Mouse (Mus musculus) heart, postnatal 0 days (tissue): ENCODE results near the gene Rpl5. TPM values are rescaled to one million over a fixed set of nuclear protein-coding genes. Genes with fewer than 3 reads are reported as not detected.
A peak's percentile ranks its signal among the peaks of the same experiment; 100 is the strongest.

ENCODE experiments used
- ATAC-seq: fragments of 200-750 bp; cut with Nextera tagmentation; 2 replicates; pipeline ENCODE4 v1.8.0; 2017; ENCODE audit warnings: low read depth, moderate number of reproducible peaks, moderate library complexity; ENCODE audit not compliant: insufficient read depth
- DNase-seq: peaks from one replicate; pipeline ENCODE4 v3.0.0-alpha.2; 2016; ENCODE audit warnings: low spot score
- H3K27ac ChIP-seq: fragments of 300-500 bp; sonication (generic); 2 replicates; pipeline ENCODE4 v1.5.1; 2014; ENCODE audit warnings: low read depth, mild to moderate bottlenecking
- H3K27me3 ChIP-seq: fragments of 300-500 bp; sonication (generic); 2 replicates; pipeline ENCODE4 v1.6.1; 2014; ENCODE audit warnings: low read length, mixed read lengths; ENCODE audit not compliant: control insufficient read depth, insufficient read depth
- H3K36me3 ChIP-seq: fragments of 300-500 bp; sonication (generic); replicated peaks from 2 replicates; pipeline ENCODE4 v1.6.1; 2014; ENCODE audit warnings: low read length, mixed read lengths; ENCODE audit not compliant: control insufficient read depth, insufficient read depth
- H3K4me1 ChIP-seq: fragments of 300-500 bp; sonication (generic); 2 replicates; pipeline ENCODE4 v1.6.1; 2014; ENCODE audit warnings: antibody characterized with exemption; ENCODE audit not compliant: control insufficient read depth, insufficient read depth
- H3K4me2 ChIP-seq: fragments of 300-500 bp; sonication (generic); 2 replicates; pipeline ENCODE4 v1.6.1; 2014; ENCODE audit warnings: low read depth, mild to moderate bottlenecking, low read length, moderate library complexity
- H3K4me3 ChIP-seq: fragments of 300-500 bp; sonication (generic); 2 replicates; pipeline ENCODE4 v1.5.1; 2014; ENCODE audit warnings: low read depth, low read length
- H3K9ac ChIP-seq: fragments of 300-500 bp; sonication (generic); replicated peaks from 2 replicates; pipeline ENCODE4 v1.6.1; 2014; ENCODE audit warnings: low read depth, low read length, mixed read lengths
- H3K9me3 ChIP-seq: fragments of 300-500 bp; sonication (generic); replicated peaks from 2 replicates; pipeline ENCODE4 v1.6.1; 2016; ENCODE audit warnings: low read length; ENCODE audit not compliant: control insufficient read depth
- CTCF ChIP-seq: IDR thresholded peaks from 2 replicates; pipeline ENCODE4 v1.5.1; 2016; ENCODE audit warnings: antibody characterized with exemption, control low read depth, low read depth
- EP300 ChIP-seq: IDR thresholded peaks from 2 replicates; pipeline ENCODE4 v1.6.1; 2016; ENCODE audit warnings: antibody characterized with exemption, low read depth
- WGBS: fragments of 180-500 bp; shearing (Covaris S2); extraction: QIAGEN DNeasy Blood & Tissue Kit; methylation state at CpG from one replicate; pipeline ENCODE4 v1.1.7; 2014; 5-methylcytosine and 5-hydroxymethylcytosine counted together
- polyA plus RNA-seq: library from polyadenylated mRNA; unstranded; fragments of >200 nt; fragmentation: Nextera tagmentation; extraction: Ambion mirVana; gene quantifications from 2 replicates; pipeline ENCODE4 v1.2.1, GENCODE M21; 2015
- total RNA-seq: library from RNA; depleted of rRNA; stranded (reverse); fragments of >200 nt; gene quantifications from 2 replicates; pipeline ENCODE4 v1.2.3, GENCODE M21; 2014; ENCODE audit warnings: low replicate concordance

The Rpl5 gene
- total and polyA plus RNA-seq, 2 experiments from 2014 or later: 26.8 to 233 TPM

DNA sequence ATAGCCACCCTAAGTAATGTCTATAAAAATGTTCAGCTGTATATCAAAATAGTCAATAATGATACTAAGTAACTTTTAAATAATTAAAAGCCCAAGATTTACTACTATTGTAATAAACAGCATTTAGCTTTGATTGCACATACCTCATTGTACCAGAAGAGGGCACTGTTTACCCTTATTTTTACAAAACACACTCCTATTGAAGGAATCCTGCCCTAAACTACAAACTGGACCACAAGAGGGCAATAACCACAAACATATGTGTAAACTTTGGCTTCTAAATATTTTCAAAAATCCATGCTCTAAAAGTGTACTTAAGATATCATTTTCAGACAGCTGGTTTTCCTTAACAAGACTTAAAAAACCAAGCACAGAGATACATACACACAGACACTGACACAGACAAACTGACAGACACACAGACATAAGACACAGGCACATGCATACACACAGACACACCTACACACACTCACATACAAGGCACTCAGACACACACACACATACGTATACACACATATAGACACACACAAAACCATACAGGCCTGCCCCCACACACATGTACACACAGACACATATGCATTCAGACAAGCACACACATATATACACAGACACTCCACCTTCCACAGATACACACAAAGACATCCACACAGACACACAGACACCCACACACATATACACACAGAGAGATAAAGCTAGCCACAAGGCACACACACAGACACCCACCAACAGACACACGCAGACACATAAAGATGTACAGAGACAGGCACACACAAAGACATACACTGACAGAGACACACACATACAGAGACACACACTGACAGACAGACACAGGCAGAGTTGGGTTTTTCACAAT is 21.3 kb downstream of the Rpl5 start:
- ATAC-seq: peak; percentile 49; the same call in 1 of the 2 replicates
- Histone ChIP-seq H3K27ac (no peak overlapping the region), H3K9ac (no peak overlapping the region), H3K27me3 (no peaks in the 10 kb centered on the region), H3K36me3 (no peaks in the 10 kb centered on the region), H3K4me1 (no peaks in the 10 kb centered on the region), H3K4me2 (no peak overlapping the region), H3K9me3 (no peaks in the 10 kb centered on the region), H3K4me3 (no peak overlapping the region)
- WGBS: 69% methylated on average over 2 of the region's 2 CpGs
- TF ChIP-seq CTCF: peak; percentile 98
- no peak for TF ChIP-seq EP300
- peak; percentile 82 for DNase-seq

DNA sequence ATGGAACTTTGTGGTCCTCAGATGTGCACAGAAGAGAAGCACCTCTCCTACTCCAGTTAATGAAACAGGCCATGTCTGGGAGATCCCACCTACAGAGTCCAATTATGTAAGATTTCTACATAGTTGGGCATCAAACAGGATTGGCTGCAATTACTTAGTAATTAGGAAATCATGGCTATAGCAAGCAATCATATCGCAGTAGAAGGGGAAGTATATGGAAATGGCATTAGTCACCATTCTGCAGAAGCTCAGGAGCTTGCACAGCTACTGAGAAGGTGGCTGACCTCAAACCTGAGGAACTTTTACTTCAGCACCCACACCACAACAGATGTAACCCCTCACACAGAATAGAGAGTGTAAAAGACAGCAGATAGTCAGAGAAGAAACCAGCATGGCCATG is 22.5 kb downstream of the Rpl5 start:
- 87% methylated on average over 1 of the region's 1 CpGs for WGBS
- H3K4me1 ChIP-seq: no peaks in the 10 kb centered on the region
- H3K9me3 ChIP-seq: no peaks in the 10 kb centered on the region
- DNase-seq (no peak), ATAC-seq (no peak)
- H3K9ac ChIP-seq: no peak overlapping the region
- no peaks in the 10 kb centered on the region for H3K27me3 ChIP-seq
- H3K4me2 ChIP-seq: no peak overlapping the region
- no peaks in the 10 kb centered on the region for H3K36me3 ChIP-seq
- H3K27ac ChIP-seq: no peak overlapping the region
- H3K4me3 ChIP-seq: no peak overlapping the region
- no peak for TF ChIP-seq EP300
- no peak for TF ChIP-seq CTCF

DNA sequence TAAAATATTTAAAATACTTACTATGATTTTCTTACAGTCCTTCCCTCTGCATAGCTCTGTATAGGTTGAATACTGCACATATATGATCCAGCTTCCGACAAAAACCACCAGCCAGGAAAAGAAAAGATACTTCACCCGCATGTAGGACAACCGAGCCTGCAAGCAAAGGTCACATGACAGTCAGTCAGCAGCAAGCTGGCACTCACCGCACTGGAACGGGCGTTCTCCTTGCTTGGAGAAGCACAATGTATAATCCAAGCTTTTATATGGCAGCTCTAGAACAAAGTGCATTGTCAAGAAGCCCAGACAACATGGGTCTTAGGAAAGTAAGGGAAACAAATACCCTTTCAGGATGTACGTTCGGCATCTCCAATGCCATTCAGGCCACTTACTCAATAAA is 24.3 kb downstream of the Rpl5 start:
- Histone ChIP-seq H3K9me3 (no peaks in the 10 kb centered on the region), H3K27me3 (no peaks in the 10 kb centered on the region), H3K9ac (no peak overlapping the region), H3K4me2 (peak overlapping the region; percentile 25; the same call in 1 of the 2 replicates), H3K4me3 (no peak overlapping the region), H3K36me3 (no peaks in the 10 kb centered on the region), H3K4me1 (no peaks in the 10 kb centered on the region), H3K27ac (no peak overlapping the region)
- no peak for DNase-seq
- TF ChIP-seq EP300 (no peak), CTCF (no peak)
- 71% methylated on average over 8 of the region's 8 CpGs for WGBS
- no peak for ATAC-seq

DNA sequence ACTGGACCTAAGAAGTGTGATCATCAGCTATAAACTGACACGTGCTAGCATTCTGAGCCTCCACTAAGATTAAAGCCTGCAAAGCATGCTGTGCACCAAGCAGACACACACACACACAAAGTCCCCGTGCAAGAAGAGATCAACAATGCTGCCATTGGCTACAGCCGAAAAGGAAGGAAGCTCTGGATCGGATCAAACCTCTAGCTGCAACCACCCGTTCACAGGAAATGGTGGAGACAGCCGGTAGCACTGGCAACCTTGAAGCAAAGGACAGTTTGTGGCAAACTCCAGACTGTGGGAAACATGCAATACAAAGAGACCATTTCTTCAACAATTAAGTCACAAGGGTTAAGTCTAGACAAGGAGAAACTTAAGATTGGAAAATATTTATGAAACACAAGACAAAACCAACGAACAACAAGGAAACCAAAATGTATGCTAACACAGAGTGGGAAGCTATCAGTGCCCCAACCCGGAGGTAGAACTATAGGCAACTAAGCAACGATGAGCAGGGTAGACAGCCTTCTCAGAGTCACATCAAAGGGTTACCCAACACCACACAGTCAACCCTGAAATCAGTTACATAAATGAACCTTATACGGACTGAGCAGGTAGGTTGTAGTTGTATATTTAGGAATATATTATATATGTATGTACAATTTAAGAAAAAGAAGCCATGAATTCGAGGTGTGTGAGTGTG is 26.4 kb downstream of the Rpl5 start:
- Histone ChIP-seq H3K27ac (peak overlapping the region; percentile 30; the same call in 1 of the 2 replicates), H3K9me3 (no peaks in the 10 kb centered on the region), H3K4me3 (no peak overlapping the region), H3K9ac (no peak overlapping the region), H3K36me3 (no peaks in the 10 kb centered on the region), H3K4me1 (no peaks in the 10 kb centered on the region), H3K27me3 (no peaks in the 10 kb centered on the region), H3K4me2 (no peak overlapping the region)
- no peak for DNase-seq
- WGBS: 61% methylated on average over 11 of the region's 11 CpGs
- no peak; the same call in 1 of the 2 replicates for ATAC-seq
- TF ChIP-seq CTCF (no peak), EP300 (no peak)

DNA sequence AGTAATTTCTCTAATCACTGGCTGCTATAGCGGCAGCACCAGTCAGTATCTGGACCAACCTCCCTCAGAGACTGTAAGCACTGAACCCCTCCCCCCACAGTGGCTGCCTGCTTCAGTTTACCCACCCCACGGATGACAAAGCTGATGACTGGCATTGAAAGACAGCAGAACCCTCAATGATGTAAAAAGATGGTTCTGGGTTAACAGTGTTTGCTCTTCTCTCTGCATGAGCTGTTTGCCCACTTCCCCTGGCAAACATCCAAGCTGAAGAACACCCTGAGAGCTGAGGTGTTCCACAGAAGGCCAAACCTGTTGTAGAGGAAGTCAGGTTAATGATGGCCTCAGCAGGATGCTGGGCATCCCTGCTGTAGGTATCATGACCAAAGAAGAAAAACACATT is 32.3 kb downstream of the Rpl5 start:
- Histone ChIP-seq H3K4me3 (no peak overlapping the region), H3K4me1 (no peaks in the 10 kb centered on the region), H3K36me3 (no peaks in the 10 kb centered on the region), H3K9me3 (no peaks in the 10 kb centered on the region), H3K4me2 (no peak overlapping the region), H3K27ac (no peak overlapping the region), H3K27me3 (no peaks in the 10 kb centered on the region), H3K9ac (no peak overlapping the region)
- TF ChIP-seq CTCF: no peak
- no peak for TF ChIP-seq EP300
- no peak for DNase-seq
- no peak for ATAC-seq
- WGBS: 25% methylated on average over 2 of the region's 2 CpGs
